Mouse (Mus musculus): Measurements from ENCODE around the gene Vwa8.
A peak's percentile ranks its signal among the peaks of the same experiment; 100 is the strongest.
"Not testable (repeated sequence)": the region's sequence is repeated elsewhere in the genome, so short reads cannot be mapped to it uniquely, and the experiment has no call there.

Vwa8 gene

GRCm38 (mm10) chr14:78984296-78984695 is 135.4 kb downstream of the Vwa8 start:
- peak in 1 of 2 experiments; percentile 23 for DNase-seq (ENCODE audit: low spot score in 2 of 2)

- DNase-seq (ENCODE audit: low spot score in 2 of 2) = peak in 1 of 2 experiments; percentile 8
Observed at GRCm38 (mm10) chr14:78987543-78987942, 138.7 kb downstream of the Vwa8 start.

GRCm38 (mm10) chr14:78992456-78992855 is 143.6 kb downstream of the Vwa8 start:
- no peak for DNase-seq (ENCODE audit: low spot score in 2 of 2)

GRCm38 (mm10) chr14:78993515-78993914 is 144.7 kb downstream of the Vwa8 start:
- DNase-seq (ENCODE audit: low spot score in 2 of 2) = no peak

GRCm38 (mm10) chr14:78996359-78996758 is 147.5 kb downstream of the Vwa8 start:
- no peak for DNase-seq (ENCODE audit: low spot score in 2 of 2)

- DNase-seq (ENCODE audit: low spot score in 2 of 2) = no peak
Observed at GRCm38 (mm10) chr14:79003576-79003975, 154.7 kb downstream of the Vwa8 start.

GRCm38 (mm10) chr14:79017710-79018109 is 168.9 kb downstream of the Vwa8 start:
- not testable (repeated sequence) for DNase-seq (ENCODE audit: low spot score in 2 of 2)

GRCm38 (mm10) chr14:79018564-79018963 is 169.7 kb downstream of the Vwa8 start:
- DNase-seq (ENCODE audit: low spot score in 2 of 2) = no peak

- DNase-seq (ENCODE audit: low spot score in 2 of 2) = no peak
Observed at GRCm38 (mm10) chr14:79021725-79022124, 172.9 kb downstream of the Vwa8 start.

- DNase-seq (ENCODE audit: low spot score in 2 of 2) = no peak
Observed at GRCm38 (mm10) chr14:79028996-79029575, 180.2 kb downstream of the Vwa8 start.

GRCm38 (mm10) chr14:79030715-79031114 is 181.9 kb downstream of the Vwa8 start:
- DNase-seq (ENCODE audit: low spot score in 2 of 2) = no peak

GRCm38 (mm10) chr14:79031230-79031740 is 182.4 kb downstream of the Vwa8 start:
- no peak for DNase-seq (ENCODE audit: low spot score in 2 of 2)

- no peak for DNase-seq (ENCODE audit: low spot score in 2 of 2)
Observed at GRCm38 (mm10) chr14:79033396-79033795, 184.5 kb downstream of the Vwa8 start.

GRCm38 (mm10) chr14:79034511-79034913 is 185.7 kb downstream of the Vwa8 start:
- no peak for DNase-seq (ENCODE audit: low spot score in 2 of 2)

GRCm38 (mm10) chr14:79035575-79035974 is 186.7 kb downstream of the Vwa8 start:
- no peak for DNase-seq (ENCODE audit: low spot score in 2 of 2)

GRCm38 (mm10) chr14:79047186-79047585 is 198.3 kb downstream of the Vwa8 start:
- no peak for DNase-seq (ENCODE audit: low spot score in 2 of 2)

- DNase-seq (ENCODE audit: low spot score in 2 of 2) = no peak
Observed at GRCm38 (mm10) chr14:79047956-79048355, 199.1 kb downstream of the Vwa8 start.

- DNase-seq (ENCODE audit: low spot score in 2 of 2) = no peak
Observed at GRCm38 (mm10) chr14:79049544-79049943, 200.7 kb downstream of the Vwa8 start.

- peak; percentile 9 to 36 for DNase-seq (ENCODE audit: low spot score in 2 of 2)
Observed at GRCm38 (mm10) chr14:79065636-79066035, 216.8 kb downstream of the Vwa8 start.

GRCm38 (mm10) chr14:79069515-79069914 is 220.7 kb downstream of the Vwa8 start:
- DNase-seq (ENCODE audit: low spot score in 2 of 2) = no peak

GRCm38 (mm10) chr14:79074786-79075185 is 225.9 kb downstream of the Vwa8 start:
- DNase-seq (ENCODE audit: low spot score in 2 of 2) = no peak

- no peak for DNase-seq (ENCODE audit: low spot score in 2 of 2)
Observed at GRCm38 (mm10) chr14:79076560-79077300, 227.9 kb downstream of the Vwa8 start.

GRCm38 (mm10) chr14:79083573-79083972 is 234.7 kb downstream of the Vwa8 start:
- DNase-seq (ENCODE audit: low spot score in 2 of 2) = no peak
